Mouse (Mus musculus): ENCODE data around the gene Golm1.

DNA sequence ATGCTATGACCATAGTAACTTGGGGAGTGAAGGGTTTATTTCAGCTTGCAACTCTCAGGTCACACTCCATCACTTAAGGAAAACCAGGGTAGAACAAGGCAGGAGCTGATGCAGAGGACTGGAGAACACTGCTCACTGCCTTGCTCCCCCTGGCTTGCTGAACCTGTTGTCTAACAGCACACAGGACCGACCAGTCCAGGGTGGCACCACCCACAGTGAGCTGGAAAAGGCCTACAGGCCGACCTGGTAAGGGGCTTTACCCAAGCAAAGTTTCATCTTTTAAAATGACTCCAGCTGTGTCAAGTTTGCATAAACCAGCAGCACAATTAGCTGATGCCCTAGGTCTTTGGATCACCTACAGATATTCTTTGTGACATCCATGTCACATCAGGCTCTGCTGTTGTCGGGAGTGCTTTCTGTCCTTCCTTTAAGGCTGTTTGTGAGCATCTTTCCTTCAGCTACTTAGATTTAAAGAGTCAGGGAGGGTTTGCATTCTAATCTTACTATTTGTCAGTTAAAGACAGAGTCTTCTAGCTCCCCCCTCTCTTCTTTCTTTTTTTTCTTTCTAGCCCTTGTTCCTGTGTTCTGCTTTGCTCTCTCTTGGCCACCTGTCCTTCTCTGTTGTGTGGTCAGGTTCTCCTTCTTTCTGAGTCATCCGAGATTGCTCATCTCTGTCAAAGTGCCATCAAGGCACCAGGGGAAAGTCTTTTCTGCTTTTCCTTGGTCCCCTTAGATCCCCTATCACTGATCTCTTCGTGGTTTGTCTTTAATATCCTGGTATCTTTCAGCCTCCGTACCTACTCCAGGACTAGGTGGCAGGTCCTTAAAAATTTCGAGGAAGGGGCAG lies 53.7 kb downstream of the Golm1 start:
- TF ChIP-seq POLR2A (IDR thresholded peaks at IDR 0.05; ENCODE audit: borderline replicate concordance, control insufficient read depth, low read depth, low read length) (no peak), CTCF (IDR thresholded peaks at IDR 0.05; ENCODE audit: control insufficient read depth, insufficient read depth, low read length) (no peak)
